Mouse (Mus musculus) c-Kit-negative CD71-positive TER-119-positive erythroid progenitor cells, embryonic 14.5 days (primary cell): ENCODE results near the gene Rock2.

Experiments
- DNase-seq: peaks from one replicate; pipeline ENCODE4 v3.0.0-alpha.2; 2013; ENCODE audit warnings: low read depth, low spot score

Rock2 gene

GRCm38 (mm10) chr12:16872006-16872405 lies 22.7 kb upstream of the Rock2 start:
- no peak for DNase-seq

GRCm38 (mm10) chr12:16872926-16873464 lies 21.7 kb upstream of the Rock2 start:
- no peak for DNase-seq

GRCm38 (mm10) chr12:16873549-16873948 lies 21.1 kb upstream of the Rock2 start:
- DNase-seq = no peak

GRCm38 (mm10) chr12:16874086-16874485 lies 20.6 kb upstream of the Rock2 start:
- no peak for DNase-seq

- DNase-seq = no peak
These were observed 19.4 kb upstream of the Rock2 start for GRCm38 (mm10) chr12:16875269-16875668.

GRCm38 (mm10) chr12:16875678-16876077 lies 19.0 kb upstream of the Rock2 start:
- DNase-seq = no peak

- DNase-seq = no peak
These were observed 18.0 kb upstream of the Rock2 start for GRCm38 (mm10) chr12:16876667-16877066.

GRCm38 (mm10) chr12:16877141-16877540 lies 17.6 kb upstream of the Rock2 start:
- no peak for DNase-seq

- DNase-seq = no peak
These were observed 17.0 kb upstream of the Rock2 start for GRCm38 (mm10) chr12:16877679-16878078.

- DNase-seq = no peak
These were observed 15.3 kb upstream of the Rock2 start for GRCm38 (mm10) chr12:16879369-16879768.

- DNase-seq = no peak
These were observed 14.6 kb upstream of the Rock2 start for GRCm38 (mm10) chr12:16880077-16880476.

- no peak for DNase-seq
These were observed 12.3 kb upstream of the Rock2 start for GRCm38 (mm10) chr12:16882442-16882841.

GRCm38 (mm10) chr12:16883111-16883510 lies 11.6 kb upstream of the Rock2 start:
- DNase-seq = no peak

- no peak for DNase-seq
These were observed 10.2 kb upstream of the Rock2 start for GRCm38 (mm10) chr12:16884534-16884933.

GRCm38 (mm10) chr12:16886354-16886753 lies 8.3 kb upstream of the Rock2 start:
- DNase-seq = no peak

GRCm38 (mm10) chr12:16893039-16893438 lies 1.7 kb upstream of the Rock2 start:
- no peak for DNase-seq

GRCm38 (mm10) chr12:16893656-16894395 lies 869 bp upstream of the Rock2 start:
- DNase-seq = no peak

GRCm38 (mm10) chr12:16895221-16895928 lies 680 bp downstream of the Rock2 start:
- DNase-seq = peak; percentile 46

GRCm38 (mm10) chr12:16896073-16896789 lies 1.5 kb downstream of the Rock2 start:
- peak; percentile 26 for DNase-seq

- DNase-seq = no peak
These were observed 2.5 kb downstream of the Rock2 start for GRCm38 (mm10) chr12:16897225-16897624.

GRCm38 (mm10) chr12:16898221-16898620 lies 3.5 kb downstream of the Rock2 start:
- no peak for DNase-seq

- no peak for DNase-seq
These were observed 4.1 kb downstream of the Rock2 start for GRCm38 (mm10) chr12:16898790-16899189.
